Mouse (Mus musculus) midbrain, embryonic 10.5 days (tissue): ENCODE data around the gene A2ml1. TPM values are rescaled to one million over a fixed set of nuclear protein-coding genes. Genes with fewer than 3 reads are reported as not detected.

Source experiments
- DNase-seq: peaks from one replicate; pipeline ENCODE4 v3.0.0-alpha.2; 2017; ENCODE audit warnings: low spot score
- H3K27ac ChIP-seq: fragments of 300-500 bp; sonication (generic); replicated peaks from 2 replicates; pipeline ENCODE4 v1.5.1; 2016; ENCODE audit warnings: mild to moderate bottlenecking
- H3K27me3 ChIP-seq: fragments of 300-500 bp; sonication (generic); 2 replicates; pipeline ENCODE4 v1.6.1; 2016; ENCODE audit warnings: low read depth, mild to moderate bottlenecking; ENCODE audit not compliant: poor library complexity, severe bottlenecking
- H3K36me3 ChIP-seq: fragments of 300-500 bp; sonication (generic); 2 replicates; pipeline ENCODE4 v1.6.1; 2016; ENCODE audit warnings: mild to moderate bottlenecking, moderate library complexity
- H3K4me1 ChIP-seq: fragments of 300-500 bp; sonication (generic); 2 replicates; pipeline ENCODE4 v1.6.1; 2016
- H3K4me3 ChIP-seq: fragments of 300-500 bp; sonication (generic); 2 replicates; pipeline ENCODE4 v1.5.1; 2016; ENCODE audit warnings: mild to moderate bottlenecking, moderate library complexity
- H3K9me3 ChIP-seq: fragments of 300-500 bp; sonication (generic); replicated peaks from 2 replicates; pipeline ENCODE4 v1.6.1; 2016; ENCODE audit warnings: mild to moderate bottlenecking
- WGBS: fragments of 180-500 bp; shearing (Covaris S2); methylation state at CpG from one replicate; pipeline ENCODE4 v1.1.7; 2016; 5-methylcytosine and 5-hydroxymethylcytosine counted together
- polyA plus RNA-seq: library from polyadenylated mRNA; unstranded; fragments of >200 nt; fragmentation: Nextera tagmentation; extraction: Ambion mirVana; gene quantifications from 2 replicates; pipeline ENCODE4 v1.2.1, GENCODE M21; 2016

Gene A2ml1
- polyA plus RNA-seq, 1 experiment from 2014 or later = not detected

- Histone ChIP-seq H3K9me3 (no peaks in the 10 kb centered on the region), H3K27me3 (no peaks in the 10 kb centered on the region), H3K4me1 (peaks cover 13% of the 10 kb centered on the region), H3K27ac (peak overlapping the region; percentile 46), H3K36me3 (no peaks in the 10 kb centered on the region), H3K4me3 (no peak overlapping the region)
- 54% methylated on average over 9 of the region's 9 CpGs for WGBS
- peak; percentile 19 for DNase-seq
These were observed 15.7 kb upstream of the A2ml1 start for GRCm38 (mm10) chr6:128597121-128597522.

- no peaks in the 10 kb centered on the region for H3K36me3 ChIP-seq
- 89% methylated on average over 9 of the region's 9 CpGs for WGBS
- H3K4me1 ChIP-seq = peaks cover 11% of the 10 kb centered on the region
- no peaks in the 10 kb centered on the region for H3K9me3 ChIP-seq
- H3K4me3 ChIP-seq = no peak overlapping the region
- no peaks in the 10 kb centered on the region for H3K27me3 ChIP-seq
- no peak overlapping the region for H3K27ac ChIP-seq
- DNase-seq = no peak
These were observed 13.2 kb upstream of the A2ml1 start for GRCm38 (mm10) chr6:128594651-128595050.

- DNase-seq = no peak
- Histone ChIP-seq H3K36me3 (no peaks in the 10 kb centered on the region), H3K4me3 (no peak overlapping the region), H3K27me3 (no peaks in the 10 kb centered on the region), H3K27ac (no peak overlapping the region), H3K4me1 (no peaks in the 10 kb centered on the region), H3K9me3 (no peaks in the 10 kb centered on the region)
- WGBS = 56% methylated on average over 4 of the region's 4 CpGs
These were observed 8.0 kb upstream of the A2ml1 start for GRCm38 (mm10) chr6:128589426-128589825.

- Histone ChIP-seq H3K27ac (no peak overlapping the region), H3K9me3 (no peaks in the 10 kb centered on the region), H3K4me1 (no peaks in the 10 kb centered on the region), H3K36me3 (no peaks in the 10 kb centered on the region), H3K27me3 (no peaks in the 10 kb centered on the region), H3K4me3 (no peak overlapping the region)
- no peak for DNase-seq
- WGBS = 85% methylated on average over 6 of the region's 6 CpGs
These were observed 6.2 kb upstream of the A2ml1 start for GRCm38 (mm10) chr6:128587619-128588018.

- Histone ChIP-seq H3K9me3 (no peaks in the 10 kb centered on the region), H3K4me1 (no peaks in the 10 kb centered on the region), H3K4me3 (no peak overlapping the region), H3K27me3 (no peaks in the 10 kb centered on the region), H3K27ac (no peak overlapping the region), H3K36me3 (no peaks in the 10 kb centered on the region)
- 83% methylated on average over 11 of the region's 11 CpGs for WGBS
- DNase-seq = no peak
These were observed 4.3 kb upstream of the A2ml1 start for GRCm38 (mm10) chr6:128585642-128586245.

GRCm38 (mm10) chr6:128584070-128584660 is 2.8 kb upstream of the A2ml1 start:
- Histone ChIP-seq H3K4me3 (no peak overlapping the region), H3K36me3 (no peaks in the 10 kb centered on the region), H3K4me1 (no peaks in the 10 kb centered on the region), H3K27me3 (no peaks in the 10 kb centered on the region), H3K27ac (no peak overlapping the region), H3K9me3 (no peaks in the 10 kb centered on the region)
- WGBS = 24% methylated on average over 10 of the region's 10 CpGs
- DNase-seq = peak; percentile 54

- no peak for DNase-seq
- Histone ChIP-seq H3K4me1 (no peaks in the 10 kb centered on the region), H3K27ac (no peak overlapping the region), H3K9me3 (no peaks in the 10 kb centered on the region), H3K27me3 (no peaks in the 10 kb centered on the region), H3K36me3 (no peaks in the 10 kb centered on the region), H3K4me3 (no peak overlapping the region)
- WGBS = 88% methylated on average over 9 of the region's 9 CpGs
These were observed 4.1 kb downstream of the A2ml1 start for GRCm38 (mm10) chr6:128577301-128577700.

- H3K36me3 ChIP-seq = no peaks in the 10 kb centered on the region
- no peaks in the 10 kb centered on the region for H3K27me3 ChIP-seq
- no peaks in the 10 kb centered on the region for H3K4me1 ChIP-seq
- no peak for DNase-seq
- H3K9me3 ChIP-seq = no peaks in the 10 kb centered on the region
- 95% methylated on average over 11 of the region's 11 CpGs for whole genome bisulfite sequencing
- no peak overlapping the region for H3K27ac ChIP-seq
- H3K4me3 ChIP-seq = no peak overlapping the region
These were observed 14.8 kb downstream of the A2ml1 start for GRCm38 (mm10) chr6:128566589-128566988.

GRCm38 (mm10) chr6:128554049-128554448 is 27.4 kb downstream of the A2ml1 start:
- H3K4me1 ChIP-seq = no peaks in the 10 kb centered on the region
- no peaks in the 10 kb centered on the region for H3K9me3 ChIP-seq
- no peaks in the 10 kb centered on the region for H3K36me3 ChIP-seq
- H3K4me3 ChIP-seq = no peak overlapping the region
- H3K27me3 ChIP-seq = no peaks in the 10 kb centered on the region
- no peak overlapping the region for H3K27ac ChIP-seq
- no peak for DNase-seq
- 93% methylated on average over 7 of the region's 7 CpGs for WGBS

GRCm38 (mm10) chr6:128549463-128550452 is 31.6 kb downstream of the A2ml1 start:
- H3K4me3 ChIP-seq = no peak overlapping the region
- no peak for DNase-seq
- WGBS = 87% methylated on average over 15 of the region's 15 CpGs
- H3K27ac ChIP-seq = no peak overlapping the region
- H3K4me1 ChIP-seq = no peaks in the 10 kb centered on the region
- no peaks in the 10 kb centered on the region for H3K9me3 ChIP-seq
- no peaks in the 10 kb centered on the region for H3K27me3 ChIP-seq
- no peaks in the 10 kb centered on the region for H3K36me3 ChIP-seq

GRCm38 (mm10) chr6:128548532-128548931 is 32.9 kb downstream of the A2ml1 start:
- Histone ChIP-seq H3K4me1 (no peaks in the 10 kb centered on the region), H3K27me3 (no peaks in the 10 kb centered on the region), H3K27ac (no peak overlapping the region), H3K9me3 (no peaks in the 10 kb centered on the region), H3K4me3 (no peak overlapping the region), H3K36me3 (no peaks in the 10 kb centered on the region)
- 90% methylated on average over 10 of the region's 10 CpGs for WGBS
- DNase-seq = no peak

- H3K27ac ChIP-seq = no peak overlapping the region
- WGBS = 84% methylated on average over 4 of the region's 4 CpGs
These were observed 36.0 kb downstream of the A2ml1 start for GRCm38 (mm10) chr6:128545402-128545801.

GRCm38 (mm10) chr6:128543226-128543625 is 38.2 kb downstream of the A2ml1 start:
- no peaks in the 10 kb centered on the region for H3K27me3 ChIP-seq
- no peaks in the 10 kb centered on the region for H3K9me3 ChIP-seq
- H3K36me3 ChIP-seq = no peaks in the 10 kb centered on the region
- WGBS = 86% methylated on average over 13 of the region's 13 CpGs
- H3K4me1 ChIP-seq = no peaks in the 10 kb centered on the region
- no peak for DNase-seq
- no peak overlapping the region for H3K27ac ChIP-seq
- no peak overlapping the region for H3K4me3 ChIP-seq

More at GRCm38 (mm10) chr6:128545402-128545801, 36.0 kb downstream of the A2ml1 start:
- Histone ChIP-seq H3K27me3 (no peaks in the 10 kb centered on the region), H3K4me1 (no peaks in the 10 kb centered on the region), H3K4me3 (no peak overlapping the region), H3K36me3 (no peaks in the 10 kb centered on the region), H3K9me3 (no peaks in the 10 kb centered on the region)
- no peak for DNase-seq
